Mouse (Mus musculus): ENCODE results near the gene Lap3.

DNA sequence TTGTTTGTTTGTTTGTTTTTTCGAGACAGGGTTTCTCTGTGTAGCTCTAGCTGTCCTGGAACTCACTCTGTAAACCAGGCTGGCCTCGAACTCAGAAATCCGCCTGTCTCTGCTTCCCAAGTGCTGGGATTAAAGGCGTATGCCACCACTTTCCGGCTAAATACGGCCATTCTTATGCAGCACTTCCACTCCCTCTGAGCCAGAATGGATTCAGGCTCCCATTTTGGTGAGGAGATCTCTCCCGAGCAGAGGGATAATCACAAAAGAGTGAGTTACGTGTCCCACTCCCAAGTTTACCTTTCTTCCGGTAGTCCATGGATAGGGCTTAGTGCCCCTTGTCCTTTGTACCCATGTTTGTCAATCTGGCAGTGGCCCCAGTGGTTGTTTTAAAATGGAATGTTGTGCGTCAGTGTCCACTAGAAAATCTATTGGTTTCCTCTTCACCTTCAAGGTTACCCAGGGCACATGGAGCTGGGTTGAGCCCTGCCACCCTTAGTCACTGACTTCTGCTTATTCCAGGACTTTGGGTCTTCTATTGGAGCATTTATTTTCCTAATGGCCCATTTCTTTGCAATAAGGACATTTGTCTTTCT lies 22.1 kb downstream of the Lap3 start:
- TF ChIP-seq CTCF (conservative IDR thresholded peaks at IDR 0.05; ENCODE audit: low read length), result no peak
- TF ChIP-seq POU5F1 (IDR thresholded peaks at IDR 0.05; ENCODE audit: borderline replicate concordance, low read length), result no peak
- no peak for TF ChIP-seq NANOG (IDR thresholded peaks at IDR 0.05; ENCODE audit: borderline replicate concordance, low read length)

Data from E14TG2a.4 (cell line).